Comparison of ENCODE assay signal across 24 mouse cellular contexts in the genomic region with DNA sequence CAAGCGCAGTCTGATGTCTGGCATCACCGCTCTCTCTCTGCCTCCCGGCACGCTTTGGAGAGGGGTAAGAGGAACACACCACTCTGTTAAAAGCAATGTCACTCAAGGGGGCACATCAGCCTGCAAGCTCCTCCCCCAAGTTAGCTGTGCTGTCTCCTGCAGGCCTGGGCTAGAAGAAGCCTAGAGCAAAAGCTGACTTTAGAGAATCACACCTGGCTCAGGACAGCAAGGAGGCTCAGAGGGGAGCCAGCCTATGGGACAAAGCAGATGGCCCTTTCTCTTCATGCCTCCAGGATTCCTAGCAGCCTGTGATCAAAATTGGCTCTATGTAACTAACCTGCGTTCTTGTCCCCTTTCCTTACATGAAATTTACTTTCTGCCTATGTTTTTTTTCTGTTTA.
A peak's percentile ranks its signal among the peaks of the same experiment; 100 is the strongest.
DNase-seq lines count a peak whose midpoint lies in the region; ATAC-seq lines count a peak whose summit lies in the region.
"Had no signal": no experiment of that assay in that cellular context is flagged by ENCODE, and none has a peak within 500 bp of the region (broad histone marks: within the 10 kb centered on the region; RNA-seq: fewer than 3 reads in every experiment).

No protein-coding gene starts in this region.

- ATAC-seq in midbrain, embryonic 14.5 days (ENCODE audit: low FRiP score, low TSS enrichment): no peak
- no peak for ATAC-seq in midbrain, embryonic 11.5 days (ENCODE audit: low FRiP score)
- ATAC-seq: activated CD4-positive, CD25-positive, alpha-beta regulatory T cell, adult 4 months; forebrain, embryonic 13.5 days; intestine, embryonic 16.5 days had no signal

- H3K36me3 ChIP-seq in midbrain, embryonic 14.5 days (ENCODE audit: control insufficient read depth, insufficient read depth, low read length): no peaks in the 10 kb centered on the region
- H3K36me3 ChIP-seq in midbrain, embryonic 11.5 days (ENCODE audit: control insufficient read depth, insufficient read depth, low read length): no peaks in the 10 kb centered on the region
- H3K36me3 ChIP-seq in embryonic facial prominence, embryonic 10.5 days (replicated peaks): no peaks in the 10 kb centered on the region
- H3K36me3 ChIP-seq: heart, embryonic 10.5 days; heart, embryonic 15.5 days; hindbrain, embryonic 13.5 days; limb, embryonic 13.5 days; lung, embryonic 15.5 days had no signal

- H3K4me3 ChIP-seq in midbrain, embryonic 14.5 days (replicated peaks; ENCODE audit: low read depth, low read length): no peak overlapping the region
- H3K4me3 ChIP-seq in midbrain, embryonic 11.5 days (ENCODE audit: low read depth, low read length): no peak overlapping the region
- no peak overlapping the region for H3K4me3 ChIP-seq in embryonic facial prominence, embryonic 10.5 days
- H3K4me3 ChIP-seq: forebrain, embryonic 13.5 days; heart, embryonic 10.5 days; heart, embryonic 15.5 days; hindbrain, embryonic 13.5 days; limb, embryonic 13.5 days; lung, embryonic 15.5 days had no signal

- H3K27me3 ChIP-seq in midbrain, embryonic 14.5 days (ENCODE audit: control insufficient read depth, insufficient read depth, low read length): no peaks in the 10 kb centered on the region
- no peaks in the 10 kb centered on the region for H3K27me3 ChIP-seq in midbrain, embryonic 11.5 days (ENCODE audit: control insufficient read depth, insufficient read depth, low read length)
- no peaks in the 10 kb centered on the region for H3K27me3 ChIP-seq in embryonic facial prominence, embryonic 10.5 days (replicated peaks; ENCODE audit: low read depth, poor library complexity, severe bottlenecking)
- H3K27me3 ChIP-seq: CH12.LX; forebrain, embryonic 13.5 days; heart, embryonic 15.5 days; hindbrain, embryonic 13.5 days; limb, embryonic 13.5 days; lung, embryonic 15.5 days had no signal

- no peak overlapping the region for H3K4me2 ChIP-seq in midbrain, embryonic 14.5 days (ENCODE audit: low read length)
- no peak overlapping the region for H3K4me2 ChIP-seq in midbrain, embryonic 11.5 days
- H3K4me2 ChIP-seq: forebrain, embryonic 13.5 days; heart, embryonic 15.5 days; hindbrain, embryonic 13.5 days; limb, embryonic 13.5 days; liver, embryonic 11.5 days; lung, embryonic 15.5 days had no signal

- H3K9ac ChIP-seq in midbrain, embryonic 14.5 days (replicated peaks; ENCODE audit: low read length): no peak overlapping the region
- H3K9ac ChIP-seq in midbrain, embryonic 11.5 days (ENCODE audit: low read length): no peak overlapping the region
- H3K9ac ChIP-seq: forebrain, embryonic 13.5 days; heart, embryonic 15.5 days; hindbrain, embryonic 13.5 days; limb, embryonic 13.5 days; lung, embryonic 15.5 days had no signal

- DNase-seq in midbrain, embryonic 14.5 days: peak; percentile 7
- DNase-seq in midbrain, embryonic 11.5 days (ENCODE audit: low spot score, missing footprints): no peak
- DNase-seq in cerebellum, adult 18-20 months: peak; percentile 68 to 79
- DNase-seq in cerebellum, adult 9-11 months: peak; percentile 82
- DNase-seq in embryonic facial prominence, embryonic 10.5 days (ENCODE audit: low spot score): peak; percentile 9
- DNase-seq in left cerebral cortex, adult 9 months (ENCODE audit: low spot score in 2 of 2): no peak
- DNase-seq in layer of hippocampus, postnatal 14 days (ENCODE audit: low spot score in 2 of 2): no peak
- DNase-seq: adrenal gland, postnatal 10 days; B cell, adult 2 months; gastrocnemius, postnatal 14 days; kidney, postnatal 14 days; layer of hippocampus, adult 9-11 months; thymus, adult 2 months; thymus, postnatal 4 days had no signal

- peaks cover 16% of the 10 kb centered on the region for H3K4me1 ChIP-seq in midbrain, embryonic 14.5 days (ENCODE audit: control insufficient read depth, insufficient read depth, low read length)
- peaks cover 3% of the 10 kb centered on the region; the same call in 1 of the 2 replicates for H3K4me1 ChIP-seq in midbrain, embryonic 11.5 days (ENCODE audit: control insufficient read depth, insufficient read depth, low read length)
- H3K4me1 ChIP-seq in embryonic facial prominence, embryonic 10.5 days: no peaks in the 10 kb centered on the region
- H3K4me1 ChIP-seq: forebrain, embryonic 13.5 days; heart, embryonic 10.5 days; heart, embryonic 15.5 days; limb, embryonic 13.5 days; lung, embryonic 15.5 days had no signal

- no peaks in the 10 kb centered on the region for H3K9me3 ChIP-seq in midbrain, embryonic 14.5 days (ENCODE audit: control insufficient read depth, low read length)
- no peaks in the 10 kb centered on the region for H3K9me3 ChIP-seq in midbrain, embryonic 11.5 days (ENCODE audit: control insufficient read depth, low read length)
- no peaks in the 10 kb centered on the region for H3K9me3 ChIP-seq in embryonic facial prominence, embryonic 10.5 days
- H3K9me3 ChIP-seq: forebrain, embryonic 13.5 days; heart, embryonic 10.5 days; heart, embryonic 15.5 days; hindbrain, embryonic 13.5 days; limb, embryonic 13.5 days; lung, embryonic 15.5 days had no signal

- 55% methylated on average over 5 of the region's 5 CpGs for WGBS in midbrain, embryonic 14.5 days
- 60% methylated on average over 5 of the region's 5 CpGs for WGBS in midbrain, embryonic 11.5 days
- WGBS in embryonic facial prominence, embryonic 10.5 days: 55% methylated on average over 5 of the region's 5 CpGs

- H3K27ac ChIP-seq in midbrain, embryonic 14.5 days (replicated peaks; ENCODE audit: low read depth, low read length): no peak overlapping the region; the same call in 1 of the 2 replicates
- H3K27ac ChIP-seq in midbrain, embryonic 11.5 days (ENCODE audit: low read depth, low read length): no peak overlapping the region
- no peak overlapping the region for H3K27ac ChIP-seq in embryonic facial prominence, embryonic 10.5 days (replicated peaks)
- H3K27ac ChIP-seq: forebrain, embryonic 13.5 days; heart, embryonic 10.5 days; heart, embryonic 15.5 days; hindbrain, embryonic 13.5 days; limb, embryonic 13.5 days; lung, embryonic 15.5 days had no signal

Comparison
In these comparisons a context has a peak if more than half of its experiments do, and no peak if none do; other contexts are left out.
1. DNase-seq: peak in midbrain, embryonic 14.5 days (single experiment), cerebellum, adult 18-20 months (2 of 2), cerebellum, adult 9-11 months (single experiment) and embryonic facial prominence, embryonic 10.5 days (single experiment); none in midbrain, embryonic 11.5 days (single experiment), left cerebral cortex, adult 9 months (0 of 2) and layer of hippocampus, postnatal 14 days (0 of 2).